Comparison of ENCODE assay signal across 1 mouse cellular context in the genomic region with DNA sequence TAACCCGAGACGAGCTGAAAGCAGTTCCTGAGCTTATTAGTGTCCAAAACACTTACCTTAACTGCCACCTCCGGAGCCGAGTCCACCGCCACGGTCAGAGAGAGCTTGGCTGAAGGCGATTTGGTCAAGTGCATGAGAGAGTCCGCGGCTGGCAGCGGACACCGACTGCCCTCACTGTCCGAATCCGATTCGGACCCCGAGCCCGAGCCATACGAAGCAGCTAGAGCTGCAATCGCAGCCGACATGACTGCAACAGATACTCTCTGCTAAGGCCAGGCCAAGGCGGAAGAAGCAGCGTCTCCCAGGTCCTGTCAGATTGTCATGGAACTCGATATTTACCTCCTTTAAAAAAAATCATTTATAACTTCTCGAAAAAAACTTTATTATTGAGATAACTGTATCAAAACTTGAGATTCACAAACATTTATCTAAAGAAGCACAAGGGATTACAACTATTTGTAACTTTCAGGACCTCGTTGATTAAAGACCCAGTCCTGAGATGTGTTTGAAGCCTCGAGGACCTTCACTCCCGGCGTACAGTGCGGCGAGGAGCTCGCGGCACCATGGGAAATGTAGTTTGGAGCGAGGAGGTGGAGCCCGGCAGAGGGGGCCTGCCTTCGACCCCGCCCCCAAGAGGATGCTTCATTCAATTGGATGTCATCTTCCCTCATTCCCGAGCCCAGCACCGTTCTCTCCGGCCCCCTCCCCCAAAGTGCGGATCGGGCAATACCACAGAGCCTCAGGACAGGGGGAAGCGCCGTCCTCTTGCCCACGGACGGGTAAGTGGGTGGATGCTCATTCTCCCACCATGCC.
TF ChIP-seq lines count a peak whose summit lies in the region.

A gene (minus strand): TSS at position 481 of the 813 bp plus-strand sequence.
A gene (plus strand): TSS at position 645 of the 813 bp plus-strand sequence.

TF ChIP-seq in CH12.LX, 34 proteins besides CTCF, POLR2A, EP300 and RAD21 (continued from another document):
- TF ChIP-seq JUND (conservative IDR thresholded peaks at IDR 0.05; ENCODE audit: low read depth, low read length) (no peak), ZMIZ1 (IDR thresholded peaks at IDR 0.05; ENCODE audit: low read depth, low read length) (no peak), MXI1 (IDR thresholded peaks at IDR 0.05; ENCODE audit: low read depth, low read length) (peak; percentile 64; the same call in 1 of the 2 replicates), ZC3H11A (IDR thresholded peaks at IDR 0.05; ENCODE audit: low read depth, low read length) (no peak), MAZ (IDR thresholded peaks at IDR 0.05; ENCODE audit: low read depth, low read length) (no peak), NRF1 (IDR thresholded peaks at IDR 0.05; ENCODE audit: low read depth, low read length) (no peak), E2F4 (IDR thresholded peaks at IDR 0.05; ENCODE audit: insufficient replicate concordance, low read depth, low read length) (no peak), IRF4 (IDR thresholded peaks at IDR 0.05; ENCODE audit: low read depth, low read length) (peak; percentile 35; the same call in 1 of the 2 replicates), MAFK (IDR thresholded peaks at IDR 0.05; ENCODE audit: insufficient replicate concordance, low read length) (no peak), MEF2A (IDR thresholded peaks at IDR 0.05; ENCODE audit: borderline replicate concordance, low read depth, low read length) (no peak; the same call in 1 of the 2 replicates), USF1 (IDR thresholded peaks at IDR 0.05; ENCODE audit: low read depth, low read length) (no peak), JUN (IDR thresholded peaks at IDR 0.05; ENCODE audit: insufficient read depth, low read depth, low read length) (no peak), SIN3A (IDR thresholded peaks at IDR 0.05; ENCODE audit: low read length) (peak; percentile 79; the same call in 1 of the 2 replicates), USF2 (conservative IDR thresholded peaks at IDR 0.05; ENCODE audit: low read depth, low read length) (no peak), ELF1 (IDR thresholded peaks at IDR 0.05; ENCODE audit: low read depth, low read length) (peak; percentile 94), TBP (conservative IDR thresholded peaks at IDR 0.05; ENCODE audit: low read depth, low read length) (peak; percentile 87), HCFC1 (IDR thresholded peaks at IDR 0.05; ENCODE audit: low read depth, low read length) (peak; percentile 98), BHLHE40 (IDR thresholded peaks at IDR 0.05; ENCODE audit: low read depth, low read length) (no peak), POLR2AphosphoS2 (IDR thresholded peaks at IDR 0.05; ENCODE audit: low read depth, low read length) (peak; percentile 47; the same call in 1 of the 2 replicates), UBTF (IDR thresholded peaks at IDR 0.05; ENCODE audit: low read depth, low read length) (no peak), TCF12 (IDR thresholded peaks at IDR 0.05; ENCODE audit: low read depth, low read length) (peak; percentile 65; the same call in 1 of the 2 replicates), KAT2A (IDR thresholded peaks at IDR 0.05; ENCODE audit: insufficient replicate concordance, low read length) (peak; percentile 94; the same call in 1 of the 2 replicates), GABPA (IDR thresholded peaks at IDR 0.05; ENCODE audit: insufficient replicate concordance, low read depth, low read length) (peak; percentile 27; the same call in 1 of the 2 replicates), RCOR1 (conservative IDR thresholded peaks at IDR 0.05; ENCODE audit: low read depth, low read length) (no peak), NELFE (IDR thresholded peaks at IDR 0.05; ENCODE audit: low read depth, low read length) (peak; percentile 83), CHD1 (IDR thresholded peaks at IDR 0.05; ENCODE audit: low read depth, low read length) (no peak), ZKSCAN1 (IDR thresholded peaks at IDR 0.05; ENCODE audit: borderline replicate concordance, low read depth, low read length) (no peak)
